Mouse (Mus musculus) right cerebral cortex, postnatal 36 days (tissue): ENCODE results near the gene Tcf7l2.

Experiments
- DNase-seq, 2 experiments: peaks; one replicate each; pipeline ENCODE4 v3.0.0; 2022; ENCODE audit warnings: low spot score in 2 of 2, mixed read lengths in 1 of 2

The Tcf7l2 gene

DNA sequence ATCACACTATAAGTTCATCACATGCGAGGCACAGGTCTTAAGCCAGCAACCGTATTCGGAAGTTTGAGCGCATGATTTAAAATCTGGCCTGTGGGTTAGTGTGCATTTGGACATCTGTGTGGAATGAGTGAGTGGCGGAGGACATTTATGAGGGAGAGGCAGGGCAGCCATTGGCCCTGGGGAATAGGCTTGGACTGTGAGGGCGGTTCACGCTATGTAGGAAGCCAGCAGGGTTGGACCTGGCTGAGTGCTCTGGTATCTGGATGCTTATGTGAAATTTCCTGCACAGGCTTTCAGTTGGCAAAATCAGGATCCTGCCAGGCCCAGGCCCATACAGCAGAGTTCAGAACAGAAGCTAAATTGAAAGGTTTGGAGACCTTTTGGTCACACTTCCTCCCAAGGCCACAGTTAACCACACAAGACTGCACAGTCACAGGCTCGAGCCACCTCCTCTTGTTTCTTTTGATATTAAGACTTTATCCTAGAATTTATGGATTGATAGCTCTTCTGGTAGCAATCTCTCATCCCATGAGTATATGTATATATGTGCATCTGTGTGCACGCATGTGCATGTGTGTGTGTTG, 89.4 kb downstream of the Tcf7l2 start:
- no peak for DNase-seq

DNA sequence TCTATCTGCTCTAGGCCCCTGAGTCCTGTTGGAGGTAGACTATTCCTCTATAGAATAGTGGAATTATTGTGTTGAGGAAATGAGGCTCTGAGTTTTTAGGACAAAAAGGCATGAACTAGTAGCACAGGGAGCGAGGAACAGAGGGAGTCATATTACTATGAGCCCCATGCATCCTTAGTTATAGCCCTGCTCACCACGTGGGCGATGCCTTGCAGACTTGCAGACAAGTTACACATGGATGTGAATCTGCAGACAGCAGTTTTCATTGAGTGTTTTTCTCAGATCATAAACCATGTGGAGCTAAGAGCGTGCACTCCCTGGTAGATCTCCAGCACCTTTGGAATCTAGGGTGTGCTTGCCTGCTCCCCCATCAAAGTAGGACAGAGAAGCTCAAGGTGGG, 90.5 kb downstream of the Tcf7l2 start:
- DNase-seq: no peak

DNA sequence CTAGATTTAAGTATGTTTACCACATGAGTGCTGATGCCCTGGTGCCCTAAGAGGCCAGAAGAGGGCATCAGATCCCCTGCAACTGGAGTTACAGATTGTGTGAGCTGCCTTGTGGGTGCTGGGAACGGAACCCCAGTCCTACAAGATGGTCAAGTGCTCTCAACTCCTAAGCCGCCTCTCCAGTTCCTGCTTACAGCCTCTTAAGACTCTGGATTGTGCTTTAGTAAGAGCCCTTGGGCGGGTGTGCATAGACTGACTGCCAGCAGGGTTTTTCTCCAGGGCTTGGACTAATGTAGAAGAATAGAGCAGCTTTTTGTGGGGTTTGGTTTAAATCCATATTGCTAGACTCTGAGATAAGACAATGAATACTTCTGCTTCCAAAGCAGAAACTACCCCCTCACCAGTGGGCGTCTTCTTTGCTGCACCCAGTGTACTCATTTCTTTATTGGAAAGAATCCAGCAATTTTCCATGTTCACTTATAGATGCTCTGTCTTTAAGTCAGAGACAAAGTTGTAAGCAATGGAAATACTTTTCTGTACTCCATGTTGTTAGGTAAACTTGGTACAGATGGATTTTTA, 92.3 kb downstream of the Tcf7l2 start:
- DNase-seq: no peak

DNA sequence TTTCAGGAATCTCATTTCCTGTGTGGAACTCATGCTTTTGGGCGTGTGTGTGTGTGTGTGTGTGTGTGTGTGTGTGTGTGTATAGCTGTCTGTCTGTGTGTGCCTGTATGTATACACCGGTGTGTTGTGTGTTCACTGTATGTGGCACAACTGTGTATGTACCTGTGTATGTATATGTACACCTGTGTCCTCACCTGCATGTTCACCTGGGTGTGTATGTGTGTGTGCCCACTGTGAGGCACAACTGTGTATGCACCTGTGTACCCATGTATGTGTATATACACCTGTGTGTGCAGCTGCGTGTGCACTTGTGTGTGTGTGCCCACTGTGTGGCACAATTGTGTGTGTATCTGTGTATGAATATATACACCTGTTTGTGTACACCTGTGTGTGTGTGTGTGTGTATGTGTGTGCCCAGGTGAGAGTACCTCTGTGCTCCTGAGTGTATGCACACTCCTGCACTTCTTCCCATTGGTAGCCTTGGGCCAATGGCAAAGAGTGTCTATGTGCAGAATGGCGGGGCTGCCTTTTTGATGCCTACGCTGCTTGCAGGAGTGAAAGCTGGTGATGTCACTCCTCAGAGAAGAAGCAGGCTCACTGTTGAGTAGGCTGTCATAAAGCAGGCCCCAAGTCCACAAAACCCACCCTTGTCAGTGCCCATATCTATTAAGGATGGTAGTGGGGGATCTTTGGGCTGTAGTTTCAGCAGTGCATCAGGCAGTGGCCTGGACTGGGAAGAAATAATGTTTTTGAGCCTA, 95.5 kb downstream of the Tcf7l2 start:
- DNase-seq: no peak

DNA sequence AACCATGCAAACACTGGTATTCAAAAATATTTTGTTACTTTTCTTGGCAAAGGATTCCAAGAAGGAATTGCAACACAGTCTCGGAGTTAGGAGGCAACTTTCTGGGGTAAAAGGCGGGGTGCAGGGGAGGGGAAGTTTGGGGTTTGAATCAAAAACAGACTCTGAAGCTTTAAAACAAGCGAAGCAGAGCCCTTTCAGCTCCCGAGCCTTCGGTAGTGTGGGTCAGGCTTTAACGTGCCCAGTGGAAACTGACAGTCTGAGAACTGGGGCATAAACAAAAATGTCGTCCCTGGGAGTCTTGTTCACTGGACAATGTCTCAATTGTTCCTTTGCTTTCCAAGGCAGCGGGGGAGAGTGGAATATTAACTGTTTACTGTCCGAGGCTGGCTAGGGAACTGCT, 96.3 kb downstream of the Tcf7l2 start:
- DNase-seq: no peak

DNA sequence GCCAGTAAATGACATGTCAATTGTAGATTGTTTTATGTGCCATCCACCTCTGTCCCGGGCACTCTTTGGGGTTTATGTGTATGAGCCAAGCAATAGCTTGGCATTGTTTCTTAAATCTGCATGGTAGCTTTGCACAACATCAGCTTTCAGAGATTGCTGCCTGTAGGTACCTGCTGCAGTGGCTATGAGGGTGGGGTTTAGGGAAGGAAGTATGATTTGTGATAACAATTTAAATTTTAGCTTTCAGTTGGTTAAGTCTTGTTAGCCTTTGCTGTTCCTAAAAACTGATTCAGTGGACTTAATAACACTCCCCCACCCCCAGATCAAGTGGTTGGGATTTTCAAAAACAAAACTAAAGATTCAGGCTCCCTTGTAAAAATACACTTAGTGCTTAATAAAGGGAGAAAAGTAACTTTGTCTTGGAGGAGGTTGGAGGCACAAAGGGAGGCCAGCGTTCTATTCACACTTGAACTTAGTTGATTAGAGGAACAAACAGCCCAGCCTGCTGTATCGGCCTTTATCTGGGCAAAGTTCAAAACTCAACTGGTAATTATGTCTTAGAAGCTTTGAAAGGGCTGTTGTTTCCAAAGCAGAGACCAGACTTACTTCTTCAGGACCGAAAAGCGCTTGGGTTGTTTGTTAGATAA, 96.9 kb downstream of the Tcf7l2 start:
- no peak for DNase-seq

DNA sequence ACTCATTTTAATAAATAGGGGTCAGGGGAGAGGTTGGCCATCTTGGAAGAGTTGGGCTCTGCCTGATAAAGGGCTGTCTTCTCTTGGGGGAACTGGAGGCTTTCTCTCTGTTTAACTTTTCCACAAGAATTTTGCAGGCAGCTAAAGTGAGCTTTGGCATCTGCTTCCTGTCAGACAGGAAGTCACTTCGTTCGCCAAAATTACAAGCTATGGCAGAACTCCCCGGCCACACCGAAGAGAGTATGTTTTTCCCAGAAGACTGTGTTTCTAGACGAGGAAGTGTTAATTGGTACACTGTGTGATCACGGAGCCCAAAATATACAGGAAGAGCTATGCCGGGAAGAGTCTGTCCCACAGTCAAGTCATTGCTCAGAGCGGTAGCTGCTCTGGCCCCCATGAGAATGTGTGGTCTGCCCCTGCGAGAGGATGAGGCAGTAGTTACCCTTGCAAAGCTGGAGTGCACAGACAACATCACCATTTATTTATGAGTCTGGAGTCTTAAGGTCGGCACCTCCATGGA, 97.5 kb downstream of the Tcf7l2 start:
- DNase-seq: no peak

DNA sequence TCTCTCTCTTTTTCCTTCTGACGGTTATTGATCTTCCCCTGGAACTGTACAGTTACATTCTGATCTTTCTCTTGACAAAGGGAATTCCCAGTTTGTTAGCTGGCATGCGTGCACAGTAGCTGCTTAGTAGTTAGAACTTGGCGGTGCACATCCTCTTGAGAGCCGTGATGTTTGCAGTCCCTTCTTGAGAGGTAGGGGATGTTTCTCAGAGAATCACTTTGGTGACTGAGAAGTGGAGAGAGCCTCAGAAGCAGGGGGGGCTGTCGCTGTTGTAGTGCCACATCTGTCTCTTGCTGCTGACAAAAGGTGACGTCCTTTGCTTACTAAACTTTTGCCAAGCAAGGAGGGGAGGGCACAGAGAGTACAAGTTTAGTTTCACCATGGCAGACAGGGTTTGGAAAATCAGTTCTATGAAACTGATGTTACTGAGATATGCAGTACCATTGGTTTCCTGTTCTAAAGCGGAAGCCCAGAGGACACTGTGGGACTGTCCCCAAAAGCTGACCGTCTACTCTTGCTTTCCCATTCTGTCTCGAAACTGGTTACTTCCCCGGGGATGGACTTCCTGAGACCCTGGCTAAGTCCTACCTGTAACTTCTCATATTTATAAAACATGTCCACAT, 99.0 kb downstream of the Tcf7l2 start:
- no peak for DNase-seq

GRCm38 (mm10) chr19:55842046-55842445, 100.4 kb downstream of the Tcf7l2 start:
- no peak for DNase-seq

DNA sequence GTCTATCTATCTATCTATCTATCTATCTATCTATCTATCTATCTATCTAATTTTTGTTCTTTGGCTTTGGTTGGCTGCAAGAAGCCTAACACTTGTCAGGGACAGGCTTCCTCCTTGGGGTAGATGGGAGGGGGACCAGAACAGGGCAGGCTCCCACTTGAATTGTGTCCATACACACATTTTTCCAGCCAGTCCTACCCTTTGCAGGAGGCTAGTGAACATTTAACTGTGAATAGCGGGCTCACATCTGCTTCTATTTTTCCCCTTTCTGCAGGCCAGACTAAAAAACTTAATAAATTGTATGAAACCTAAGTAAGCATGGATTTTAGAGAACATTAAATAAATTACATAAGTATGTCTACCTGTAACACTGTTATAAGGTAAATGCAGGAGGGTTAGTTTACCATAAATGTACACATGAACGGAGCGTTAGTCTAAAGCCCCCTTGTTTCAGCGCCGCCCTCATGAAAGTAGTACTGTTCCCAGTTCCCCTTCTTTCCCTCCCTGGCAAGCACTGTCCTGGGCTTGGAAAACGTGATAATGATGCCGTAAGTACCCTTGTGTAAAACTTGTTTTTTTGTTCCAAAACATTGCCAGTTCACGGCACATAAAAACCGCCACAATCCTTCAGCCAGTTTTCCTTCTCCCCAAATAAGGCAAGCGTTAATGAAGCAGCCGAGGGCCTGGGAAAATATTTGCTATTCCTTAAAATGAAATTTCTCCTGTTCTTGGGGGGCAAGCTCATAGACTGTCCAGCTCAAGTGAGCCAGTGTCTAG, 101.7 kb downstream of the Tcf7l2 start:
- no peak for DNase-seq

- no peak for DNase-seq
Measured at GRCm38 (mm10) chr19:55845702-55846101, 104.1 kb downstream of the Tcf7l2 start.

DNA sequence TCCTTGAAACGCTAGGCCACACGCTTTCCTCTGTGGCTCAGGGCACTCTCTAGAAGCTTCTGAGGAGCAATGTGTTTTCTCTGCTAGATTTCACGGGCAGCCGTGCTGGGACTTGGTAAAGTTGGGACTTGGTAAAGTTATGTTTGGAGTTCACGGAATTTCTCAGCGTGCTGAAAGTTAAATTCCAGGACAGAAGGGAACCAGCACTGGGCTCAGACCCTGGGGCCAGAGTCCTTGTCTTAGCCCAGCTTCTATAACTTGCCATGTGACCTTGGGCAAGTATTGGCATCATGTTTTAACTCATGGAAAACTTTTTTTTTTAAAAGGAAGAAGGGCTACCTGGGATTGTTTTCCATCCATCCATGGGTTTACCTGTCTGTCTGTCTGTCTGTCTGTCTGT, 104.6 kb downstream of the Tcf7l2 start:
- DNase-seq: no peak

- no peak for DNase-seq
Measured at GRCm38 (mm10) chr19:55847043-55847442, 105.4 kb downstream of the Tcf7l2 start.

DNA sequence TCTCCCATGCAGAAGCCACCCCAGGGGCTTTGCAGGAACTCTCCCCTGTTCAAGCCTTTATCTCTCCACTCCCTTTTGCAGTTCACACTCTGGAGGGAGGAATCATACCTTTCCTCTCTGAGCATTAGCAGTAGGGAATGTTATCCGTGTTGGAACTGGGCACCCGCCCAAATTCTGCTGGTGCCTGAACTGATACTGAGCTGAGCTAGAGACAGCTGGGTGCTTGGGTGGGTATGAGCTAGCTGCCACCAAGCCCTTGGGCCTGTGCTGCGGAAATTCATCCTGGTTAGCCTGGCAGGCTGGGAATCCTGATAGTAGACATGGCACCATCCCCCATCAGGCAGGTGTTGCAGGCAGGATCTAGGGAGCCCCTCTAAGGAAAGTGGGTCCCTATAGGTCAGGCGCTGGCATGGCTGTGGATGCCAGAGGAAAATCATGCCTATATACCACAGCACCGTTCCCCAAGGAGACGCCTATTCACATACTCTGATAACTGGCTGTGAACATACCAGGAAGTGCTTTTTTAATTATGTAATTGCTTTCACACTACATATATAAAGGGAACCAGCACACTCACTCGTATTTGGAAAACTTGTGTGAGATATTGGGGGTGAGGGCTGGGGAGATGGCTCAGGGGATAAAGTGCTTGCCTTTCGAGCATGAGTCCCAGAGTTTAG, 108.9 kb downstream of the Tcf7l2 start:
- DNase-seq: no peak

DNA sequence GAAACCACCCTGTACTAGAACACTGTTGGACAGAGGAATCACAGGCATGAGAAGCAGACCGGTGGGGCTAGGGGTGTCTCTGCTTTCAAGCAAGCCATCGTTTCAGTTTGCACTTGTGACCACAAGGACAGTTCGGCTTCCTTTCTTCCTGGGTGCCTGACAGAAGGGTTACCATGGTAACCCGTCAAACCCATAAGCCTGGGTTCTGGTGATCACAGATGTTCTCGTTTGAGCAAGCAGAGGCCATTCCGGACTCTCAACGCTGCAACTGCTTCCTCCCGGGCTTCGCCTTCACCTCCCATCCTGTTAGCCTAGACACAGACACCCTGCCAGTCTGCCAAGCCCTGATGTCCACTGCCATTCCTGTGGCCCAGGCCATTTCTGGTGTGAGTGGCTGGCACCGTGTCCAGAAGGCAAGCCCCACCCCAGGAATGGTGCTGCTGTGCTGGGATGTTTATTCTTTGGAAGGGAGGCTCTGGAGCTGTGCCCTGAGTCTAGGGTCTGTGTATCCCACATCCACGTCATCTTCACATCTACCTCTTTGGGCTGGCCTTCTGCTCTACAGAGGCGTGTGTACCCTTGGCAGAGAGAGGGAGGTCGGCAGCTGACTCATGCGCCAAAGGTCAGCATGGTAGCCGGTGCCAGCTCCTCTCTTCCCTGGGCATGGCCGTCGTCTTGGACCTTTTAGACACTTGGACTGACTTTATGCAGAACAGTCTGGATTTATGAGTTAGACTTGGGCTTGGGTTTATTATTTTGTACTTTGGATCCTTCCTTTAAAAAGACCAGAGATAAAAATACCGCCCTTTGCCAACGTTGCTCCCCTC, 110.1 kb downstream of the Tcf7l2 start:
- DNase-seq: no peak

DNA sequence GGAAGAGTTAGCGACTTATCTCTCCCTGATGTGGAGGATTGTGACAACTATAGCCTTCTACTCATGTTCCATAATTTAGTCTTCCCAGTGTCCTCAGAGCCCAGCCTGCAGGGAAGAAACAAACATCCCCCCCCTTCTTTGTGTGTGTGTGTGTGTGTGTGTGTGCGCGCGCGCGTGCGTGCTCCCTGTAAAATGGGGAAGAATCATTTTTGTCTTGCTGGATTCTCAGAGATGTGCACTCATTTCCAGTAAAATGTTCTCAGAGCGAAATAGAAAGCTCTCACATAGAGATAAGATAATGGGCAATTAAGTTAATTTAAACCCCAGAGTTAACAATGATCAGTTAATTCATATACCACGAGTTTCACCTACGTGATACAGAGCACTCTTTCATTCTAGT, 112.8 kb downstream of the Tcf7l2 start:
- DNase-seq: no peak

GRCm38 (mm10) chr19:55855571-55855970, 114.0 kb downstream of the Tcf7l2 start:
- DNase-seq: no peak

- DNase-seq: no peak
Measured at GRCm38 (mm10) chr19:55857328-55857727, 115.7 kb downstream of the Tcf7l2 start.

DNA sequence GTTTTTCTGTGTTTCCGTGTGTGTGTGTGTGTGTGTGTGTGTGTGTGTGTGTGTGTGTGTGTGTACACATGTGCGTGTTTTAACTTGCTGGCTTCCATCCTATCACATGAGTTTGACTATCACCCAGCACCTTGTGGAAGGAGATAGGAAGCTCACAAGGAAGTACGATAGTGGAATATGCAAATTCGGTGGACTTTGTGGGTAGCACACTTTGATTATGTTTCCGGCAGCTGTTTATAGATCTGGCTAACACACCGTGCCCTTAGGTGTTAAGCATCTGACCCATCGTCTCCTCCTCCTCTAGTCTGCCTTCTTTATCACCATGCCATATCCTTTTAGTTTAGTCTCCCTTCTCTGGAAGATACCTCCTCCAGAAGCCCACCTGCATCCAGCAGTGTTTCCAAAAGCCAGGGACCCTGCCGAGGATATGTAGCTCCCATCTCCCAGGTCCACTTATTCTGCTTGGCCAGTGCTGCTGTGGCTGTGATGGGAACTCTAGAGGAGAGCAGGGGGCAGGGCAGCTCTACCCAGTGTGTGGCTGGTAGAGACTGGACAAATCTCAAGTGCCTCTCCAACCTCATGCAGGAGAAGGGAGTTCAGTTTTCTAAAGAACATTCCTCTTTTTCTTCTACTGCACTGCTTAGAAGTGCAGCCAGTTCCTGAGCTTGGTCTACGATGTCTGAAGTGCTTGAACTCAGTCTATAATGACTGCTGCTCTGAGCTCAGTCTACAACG, 118.6 kb downstream of the Tcf7l2 start:
- DNase-seq: no peak
